Mouse (Mus musculus): ENCODE results near the gene Dlx6.

Gene Dlx6

DNA sequence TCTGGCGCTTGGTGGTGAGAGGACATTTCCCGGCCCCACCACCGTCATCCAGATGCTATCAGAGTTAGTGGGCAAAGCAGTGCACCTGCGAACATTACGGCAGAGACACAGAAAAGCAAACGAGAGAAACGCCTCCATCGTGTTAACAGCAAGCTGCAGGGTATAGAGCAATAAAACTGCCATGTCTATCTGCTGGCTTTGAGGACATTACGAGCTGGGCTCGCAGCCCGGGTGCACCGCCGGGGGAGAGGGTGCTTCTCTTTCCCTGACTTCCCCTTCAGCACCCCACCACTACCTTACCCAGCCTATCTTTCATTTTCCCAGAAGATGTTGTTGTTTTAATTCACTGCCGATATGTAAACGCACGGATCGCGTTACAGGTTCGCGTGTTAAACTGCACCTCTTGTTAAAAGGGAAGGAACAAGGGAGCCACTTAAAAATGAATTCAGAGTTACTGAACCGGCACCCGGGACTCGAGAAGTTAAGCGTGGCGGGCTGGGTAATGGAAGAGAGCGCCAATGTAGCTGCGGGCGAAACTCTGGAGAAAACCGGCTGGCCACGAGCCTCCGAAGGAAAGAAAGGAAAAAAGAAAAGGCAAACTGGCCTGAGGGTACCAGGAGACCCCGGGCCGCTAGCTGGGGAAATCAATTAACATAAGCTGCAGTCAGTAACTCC lies 2.6 kb upstream of the Dlx6 start:
- peak; percentile 16 for DNase-seq

DNA sequence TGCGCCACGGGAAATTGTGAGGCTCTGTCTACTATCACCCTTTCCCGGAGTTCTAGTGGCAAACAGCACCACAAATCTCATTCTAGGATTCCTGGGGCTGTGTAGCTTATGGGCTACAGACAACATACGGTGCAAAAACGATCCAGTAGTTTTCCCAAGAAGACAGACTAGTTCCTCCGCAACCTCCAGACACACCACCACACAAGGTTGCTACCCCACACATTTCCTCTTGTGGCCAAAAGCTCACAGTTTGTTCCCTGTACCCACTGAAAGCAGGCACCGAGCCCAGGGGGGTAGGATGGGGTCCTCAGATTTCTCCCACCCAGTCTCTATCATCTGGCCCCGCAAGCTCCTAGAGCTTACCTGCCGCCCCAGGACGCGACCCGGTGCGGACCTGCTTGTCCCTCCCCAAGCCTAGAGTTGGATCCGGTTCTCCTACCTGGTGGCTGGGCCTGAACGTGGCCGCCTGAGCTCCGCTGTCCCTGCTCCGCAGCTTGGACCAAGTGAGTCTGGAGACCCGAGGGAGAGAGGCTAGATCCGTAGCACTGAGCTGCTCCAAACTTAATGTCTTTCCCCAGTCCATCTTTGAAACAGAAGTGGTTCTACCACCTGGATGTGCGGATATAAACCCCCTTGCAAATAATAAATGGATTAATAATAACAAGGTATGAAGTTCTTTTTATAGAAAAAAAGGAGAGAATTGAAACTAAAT lies 1.9 kb upstream of the Dlx6 start:
- DNase-seq, result no peak

DNA sequence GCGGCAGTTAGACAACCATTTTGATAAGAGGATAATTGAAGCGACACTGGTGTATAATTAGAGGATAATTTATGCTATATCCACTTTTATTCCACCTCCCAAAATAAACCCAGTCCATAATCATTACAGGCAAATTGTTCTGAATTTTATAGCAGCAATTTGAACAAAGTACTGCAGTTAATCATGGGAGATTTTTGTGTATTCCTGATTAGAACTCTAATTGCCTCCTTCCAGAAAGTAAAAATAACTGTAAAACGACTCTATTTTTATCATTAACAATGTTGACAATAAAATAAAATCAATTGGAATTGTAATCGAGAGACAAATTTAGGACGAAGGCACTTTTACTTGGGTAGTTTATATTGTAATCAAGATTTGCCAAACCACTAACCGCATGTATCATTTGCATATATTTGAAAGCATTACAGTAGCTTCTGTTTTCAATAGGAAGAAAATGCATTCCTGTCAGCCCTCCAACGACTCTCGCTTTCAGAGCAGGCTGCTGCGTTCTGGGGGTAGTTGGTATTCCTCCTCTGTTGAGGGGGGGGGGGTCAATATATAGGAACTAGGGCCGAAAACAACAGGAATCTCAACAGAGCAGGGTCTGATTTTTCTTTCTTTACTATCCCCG lies 1.2 kb upstream of the Dlx6 start:
- DNase-seq, result no peak

DNA sequence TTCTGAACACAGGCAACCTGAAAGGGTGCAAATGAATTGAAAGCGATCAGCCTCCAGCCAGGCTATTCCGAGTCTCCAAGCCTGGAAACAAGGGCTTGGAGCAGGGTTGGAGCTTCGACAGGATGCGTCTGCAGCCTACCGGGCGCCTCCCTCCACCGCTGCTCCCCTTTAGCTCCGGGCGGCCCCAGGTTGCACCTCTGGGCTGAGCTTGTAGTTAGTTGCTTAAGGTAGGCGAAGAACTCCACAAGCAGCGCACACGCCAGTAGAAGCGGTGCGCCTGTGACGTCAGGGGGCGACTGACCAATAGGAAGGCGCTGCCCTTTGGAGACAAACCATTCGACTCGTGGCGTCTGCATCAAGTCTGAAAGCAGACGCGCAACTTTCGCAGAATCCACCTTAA lies 523 bp upstream of the Dlx6 start:
- peak; percentile 58 for DNase-seq

DNA sequence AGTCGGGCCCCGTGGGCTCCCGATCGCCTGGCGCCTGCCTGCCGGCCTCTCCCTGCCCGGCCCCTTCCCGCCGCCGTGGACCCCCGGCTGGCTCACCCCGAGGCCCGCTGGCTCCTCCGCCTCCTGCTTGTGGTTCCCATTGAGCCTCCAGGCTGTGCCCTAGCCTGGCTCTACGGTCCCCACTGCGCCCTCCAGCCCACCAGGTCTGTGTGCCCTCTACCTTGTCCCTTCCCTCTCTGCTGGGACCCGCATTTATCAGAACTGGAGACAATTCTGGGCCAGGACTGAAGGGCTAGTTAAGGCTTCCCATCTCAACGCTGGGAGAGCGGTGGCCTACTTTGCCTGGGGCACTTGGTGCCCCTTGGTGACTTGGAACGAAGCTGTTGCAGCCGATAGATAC lies 821 bp downstream of the Dlx6 start:
- no peak for DNase-seq

DNA sequence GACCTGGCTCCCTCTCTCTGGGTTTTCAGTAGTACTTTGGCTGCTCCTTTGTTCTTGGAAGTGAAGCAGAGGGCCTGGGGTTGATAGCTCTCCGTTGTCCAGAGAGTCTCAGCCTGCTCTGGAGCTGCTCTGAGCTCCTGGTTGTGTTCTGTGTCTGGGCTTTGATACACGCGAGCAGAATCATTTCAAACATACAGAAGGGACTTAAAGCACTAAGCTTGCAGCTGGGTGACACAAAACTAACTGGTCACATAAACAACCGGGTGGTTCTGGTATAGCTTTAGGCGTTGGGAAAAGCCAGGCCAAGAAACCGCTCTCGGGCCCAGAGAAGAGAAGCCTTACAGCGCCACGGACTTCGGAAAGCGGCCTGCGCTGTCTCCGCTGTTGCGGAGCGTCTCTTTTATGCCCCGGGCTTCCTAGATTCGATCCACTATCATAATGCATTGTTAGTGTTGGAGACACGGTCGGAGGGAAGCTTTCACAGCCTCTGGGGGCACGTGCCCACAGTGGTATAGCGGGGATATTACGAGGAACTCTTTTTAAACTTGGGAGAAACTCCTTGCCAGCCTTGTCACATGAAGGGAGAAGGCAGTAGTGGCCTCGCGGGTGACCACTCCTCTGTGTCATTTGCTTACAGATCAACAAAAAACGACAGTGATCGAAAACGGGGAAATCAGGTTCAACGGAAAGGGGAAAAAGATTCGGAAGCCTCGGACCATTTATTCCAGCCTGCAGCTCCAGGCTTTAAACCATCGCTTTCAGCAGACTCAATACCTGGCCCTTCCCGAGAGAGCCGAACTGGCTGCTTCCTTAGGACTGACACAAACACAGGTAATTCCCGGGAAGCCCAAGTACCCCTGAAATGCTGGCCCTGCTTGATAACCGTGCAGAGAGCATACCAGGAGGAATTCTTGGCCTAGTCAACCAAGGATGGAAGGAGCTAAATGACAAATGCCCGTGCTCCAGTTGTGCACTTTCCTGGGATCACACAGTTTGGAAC lies 1.6 kb downstream of the Dlx6 start:
- DNase-seq, result peak; percentile 19

DNA sequence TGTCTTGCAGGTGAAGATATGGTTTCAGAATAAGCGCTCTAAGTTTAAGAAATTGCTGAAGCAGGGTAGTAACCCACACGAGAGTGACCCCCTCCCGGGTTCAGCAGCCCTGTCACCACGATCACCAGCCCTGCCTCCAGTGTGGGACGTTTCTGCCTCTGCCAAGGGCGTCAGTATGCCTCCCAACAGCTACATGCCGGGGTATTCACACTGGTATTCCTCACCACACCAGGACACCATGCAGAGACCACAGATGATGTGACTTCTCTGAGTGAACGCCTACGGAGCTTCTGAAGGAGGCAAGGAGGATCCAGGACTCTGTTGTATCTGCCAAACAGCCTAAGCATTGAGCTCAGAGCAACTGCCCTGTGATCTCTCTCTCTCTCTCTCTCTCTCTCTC lies 3.9 kb downstream of the Dlx6 start:
- no peak for DNase-seq

DNA sequence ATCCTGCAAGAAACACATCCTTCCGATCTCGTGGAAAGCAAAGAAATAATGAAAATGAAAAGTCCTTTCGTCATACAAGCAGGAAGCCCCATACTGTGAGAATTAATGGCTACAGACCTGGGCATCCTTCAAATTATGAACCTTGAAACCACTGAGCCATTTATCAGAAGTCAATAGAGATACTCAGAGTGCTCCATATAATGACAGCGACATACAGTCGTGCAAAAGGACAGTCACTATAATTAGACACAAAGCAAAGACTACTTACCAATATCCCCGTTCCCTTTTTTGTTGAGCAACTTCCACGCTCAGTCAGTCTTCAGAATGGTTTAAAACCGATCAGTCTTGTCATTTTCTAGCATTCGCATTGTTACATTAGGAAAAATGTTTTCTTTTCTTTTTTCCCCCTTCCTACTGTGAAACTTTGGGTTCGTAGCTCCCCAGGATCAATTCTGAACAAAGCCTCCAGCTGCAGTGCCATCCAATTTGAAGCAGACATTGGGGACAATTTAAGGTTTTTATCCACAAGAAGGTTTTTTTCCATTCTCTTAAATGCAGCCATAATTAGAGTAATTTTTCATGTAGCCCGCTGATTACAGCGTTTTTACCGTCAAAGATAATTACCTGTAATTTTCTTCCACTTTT lies 6.0 kb downstream of the Dlx6 start:
- no peak for DNase-seq

DNA sequence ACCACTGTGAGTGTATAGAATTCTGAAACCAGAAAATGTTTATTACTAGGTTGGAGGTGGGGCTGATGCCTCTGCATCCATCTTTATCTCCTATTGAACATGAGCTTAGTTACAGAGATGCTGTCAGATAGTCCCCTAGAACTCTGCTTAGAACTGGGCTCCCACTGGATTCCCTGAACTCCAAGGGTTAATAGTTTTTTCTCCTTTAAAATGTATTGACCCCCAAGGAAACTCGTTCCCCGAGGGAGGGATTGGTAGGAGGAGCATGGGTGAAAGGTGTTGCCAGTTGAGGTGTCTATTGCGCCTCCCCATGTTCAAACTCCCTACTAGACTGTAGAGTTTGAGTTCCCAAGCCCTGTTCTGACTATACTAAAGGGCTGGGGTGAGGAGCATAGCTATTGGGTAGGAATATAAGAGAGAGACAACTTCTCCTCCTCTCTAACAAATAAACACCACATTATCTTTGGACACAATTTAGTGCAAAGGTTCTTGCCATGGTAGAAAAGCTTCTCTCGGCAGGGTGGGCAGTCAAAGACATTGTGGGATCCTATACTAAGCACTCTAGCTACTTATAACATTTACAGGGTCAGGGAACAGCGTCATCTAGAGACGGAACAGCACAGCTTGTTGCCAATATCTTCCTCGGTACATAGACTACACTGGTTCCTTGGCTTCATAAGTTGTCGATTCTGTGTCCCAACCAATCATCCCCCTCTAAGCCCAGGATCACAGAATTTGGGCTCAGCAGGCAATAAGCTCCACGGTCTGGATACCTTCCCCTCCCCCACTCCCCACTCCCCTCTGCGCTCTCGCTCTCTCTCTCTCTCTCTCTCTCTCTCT lies 7.0 kb downstream of the Dlx6 start:
- no peak for DNase-seq

DNA sequence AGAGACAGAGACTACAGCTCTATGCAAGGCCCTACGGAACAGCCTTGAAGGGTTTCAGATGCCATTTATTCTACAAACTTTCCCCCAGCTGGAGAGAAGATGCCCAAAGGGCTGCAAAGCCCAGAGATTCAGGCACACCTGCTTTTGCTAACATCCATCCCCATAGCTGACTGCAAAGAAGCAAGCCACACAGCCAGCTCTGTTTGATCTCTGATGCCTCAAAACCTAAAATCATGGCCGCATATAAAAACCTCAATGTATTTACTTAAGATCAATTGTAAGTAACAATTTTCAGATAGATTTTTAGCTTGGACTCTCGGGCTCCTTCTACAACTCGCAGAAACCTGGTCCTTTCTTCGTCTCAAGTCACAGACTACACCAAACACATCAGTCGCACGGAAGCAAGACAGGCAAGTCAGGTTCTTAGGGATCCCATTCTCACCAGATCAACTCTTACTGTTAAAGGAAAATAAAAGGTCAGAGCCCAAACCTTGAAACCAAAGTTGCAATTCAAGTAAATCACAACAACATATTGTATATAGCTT lies 7.8 kb downstream of the Dlx6 start:
- DNase-seq, result no peak

DNA sequence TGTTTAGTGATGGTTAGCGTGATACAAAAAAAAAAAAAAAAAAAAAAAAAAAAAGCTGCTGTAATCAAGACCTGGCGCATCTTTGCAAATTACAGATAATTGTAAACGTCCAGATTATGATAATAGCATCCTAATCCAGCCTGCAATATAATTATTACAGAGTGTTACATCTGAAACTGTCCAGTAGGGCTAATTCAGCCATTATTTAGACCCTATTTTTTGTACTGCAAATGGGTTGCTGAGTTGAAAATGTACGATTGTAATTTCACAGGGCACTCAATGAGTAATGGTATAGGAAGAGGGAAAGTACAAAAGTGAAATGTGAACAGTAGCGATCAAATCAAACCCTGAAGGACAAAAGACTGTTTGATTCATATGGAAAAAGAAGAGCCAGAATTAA lies 8.6 kb downstream of the Dlx6 start:
- no peak for DNase-seq

DNA sequence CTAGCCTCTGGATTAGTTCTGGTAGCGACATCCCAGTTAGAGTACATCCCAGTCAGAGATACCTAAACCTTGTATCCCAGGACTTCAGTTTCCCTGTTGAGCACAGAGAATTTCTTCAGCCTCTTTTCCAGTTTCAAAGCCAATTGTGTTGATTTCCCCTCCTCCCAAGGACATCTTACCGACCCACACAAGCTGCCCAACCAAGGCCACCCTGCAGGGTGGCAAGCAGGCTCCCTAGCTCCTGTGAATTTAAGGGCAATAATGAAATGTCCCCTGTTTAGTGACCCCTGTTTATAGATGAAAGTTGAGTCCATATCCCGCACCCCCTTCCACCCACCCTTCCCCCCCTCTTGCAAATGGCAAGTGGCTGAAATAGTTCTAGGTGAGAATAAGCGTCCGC lies 9.7 kb downstream of the Dlx6 start:
- DNase-seq, result no peak

DNA sequence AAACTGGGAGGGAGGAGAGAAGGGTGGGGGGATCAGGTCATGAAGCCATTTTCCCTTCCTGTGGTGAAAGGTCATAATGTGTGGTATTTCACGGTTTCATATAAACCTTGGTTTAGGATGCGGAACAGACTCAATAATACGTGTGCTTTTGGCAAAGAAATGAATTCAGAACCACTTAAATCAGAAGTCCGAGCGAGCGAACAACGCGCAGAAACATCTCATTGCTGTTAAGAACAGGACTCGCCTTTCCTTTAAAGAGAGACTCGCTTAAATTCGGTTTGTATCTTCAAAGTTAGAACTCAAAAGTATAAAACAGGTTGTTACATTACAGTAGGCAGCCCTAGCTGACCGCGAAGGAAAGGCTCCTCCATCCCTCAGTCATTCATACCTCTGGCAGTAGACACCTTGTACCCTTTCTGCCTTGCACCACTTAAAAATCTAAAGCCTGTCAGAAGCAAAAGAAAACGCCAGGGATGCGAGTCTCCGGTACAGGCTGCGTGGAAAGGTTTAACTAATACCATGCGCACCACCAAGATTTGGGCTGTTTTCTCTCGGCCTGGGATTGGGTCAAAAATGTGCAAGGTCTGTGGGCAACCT lies 10.4 kb downstream of the Dlx6 start:
- no peak for DNase-seq

DNA sequence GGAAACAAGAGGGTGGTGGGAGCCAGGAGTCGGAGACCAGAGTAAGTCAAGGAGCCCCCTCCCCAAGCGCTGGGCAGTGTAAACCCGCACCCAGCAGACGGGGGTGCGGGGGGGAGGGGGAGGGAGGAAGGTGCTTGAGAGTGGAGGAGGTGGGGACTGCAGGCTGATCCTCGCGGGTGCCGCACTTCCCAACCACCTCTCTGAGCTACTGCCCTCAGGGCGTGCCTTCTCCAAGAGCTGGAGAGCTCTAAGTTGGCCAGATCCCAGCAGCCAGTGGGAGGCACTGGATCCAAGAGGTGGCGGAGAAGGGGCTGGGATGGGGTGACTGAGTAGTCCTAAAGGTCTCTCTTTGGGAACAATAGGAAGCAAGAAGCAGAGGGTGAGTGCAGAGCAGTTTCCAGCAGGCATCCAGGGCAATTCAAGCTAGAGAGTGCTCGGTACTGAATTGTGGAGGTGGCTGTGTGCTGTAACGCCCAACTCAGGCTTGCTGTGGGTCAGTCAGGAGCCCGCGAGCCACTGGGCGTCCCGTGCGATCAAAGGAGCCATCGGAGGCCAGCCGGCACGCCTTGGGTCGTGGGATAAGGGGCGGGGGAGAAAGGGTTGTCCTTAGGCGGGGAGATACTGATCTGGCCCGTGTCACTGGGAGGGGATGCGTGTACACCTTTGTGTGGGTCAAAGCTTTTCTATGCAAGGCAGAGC lies 11.1 kb downstream of the Dlx6 start:
- DNase-seq, result no peak

DNA sequence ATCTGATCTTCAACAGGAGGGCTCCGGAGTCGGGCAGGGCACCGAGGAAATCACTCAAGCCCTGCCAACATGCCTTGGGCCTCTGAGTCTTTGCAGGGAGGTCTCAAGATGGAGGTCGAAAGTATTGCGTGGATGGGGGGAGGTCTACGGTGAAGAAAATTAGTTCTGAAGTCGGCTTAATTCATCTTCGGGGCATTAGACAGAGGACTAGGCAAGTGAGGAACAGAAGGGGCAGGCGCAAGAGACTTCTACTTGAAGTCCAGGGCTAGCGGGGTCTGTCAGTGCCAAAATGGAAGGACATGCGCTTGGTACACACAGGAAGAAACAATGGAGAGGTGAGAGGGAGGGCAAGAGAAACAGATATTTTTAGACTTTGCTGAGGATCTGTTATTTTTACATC lies 12.0 kb downstream of the Dlx6 start:
- DNase-seq, result no peak

DNA sequence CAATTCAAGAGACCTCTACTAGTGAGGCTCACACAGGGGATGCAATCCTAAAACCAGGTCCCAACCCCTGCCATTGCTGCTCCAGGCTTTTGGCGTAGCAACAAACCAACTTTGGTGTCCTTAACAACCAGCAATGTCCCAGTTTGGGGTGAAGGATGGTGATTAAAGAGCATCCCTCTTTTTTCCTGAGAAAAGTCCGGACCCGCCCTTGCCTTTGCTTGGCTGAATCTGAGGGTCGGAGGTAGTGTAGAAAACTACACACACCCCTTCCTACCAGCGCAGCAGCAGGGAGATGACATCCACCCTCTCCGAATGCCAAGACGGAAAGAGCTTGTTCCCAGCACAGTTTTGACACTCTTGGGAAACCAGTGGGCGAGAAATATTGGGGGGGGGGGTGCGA lies 12.5 kb downstream of the Dlx6 start:
- no peak for DNase-seq

DNA sequence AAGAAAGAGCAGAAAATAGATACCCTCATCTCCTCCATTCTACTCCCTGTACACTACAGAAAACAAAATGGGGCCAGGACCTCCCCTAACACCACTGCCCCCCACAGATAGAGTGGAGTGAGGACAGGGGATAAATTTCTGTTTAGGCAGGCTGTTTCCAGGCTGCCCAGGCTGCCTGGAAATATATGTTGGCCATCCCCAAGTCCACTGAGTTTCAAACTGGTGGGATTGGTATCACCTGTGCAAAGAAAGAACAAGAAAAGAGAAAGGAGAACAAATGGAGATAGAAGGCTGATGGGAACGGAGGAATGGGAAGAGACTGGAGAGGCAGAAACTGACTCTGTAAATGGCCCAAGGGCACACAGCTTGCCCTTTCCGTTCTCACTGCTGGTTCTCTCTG lies 13.1 kb downstream of the Dlx6 start:
- DNase-seq, result no peak

DNA sequence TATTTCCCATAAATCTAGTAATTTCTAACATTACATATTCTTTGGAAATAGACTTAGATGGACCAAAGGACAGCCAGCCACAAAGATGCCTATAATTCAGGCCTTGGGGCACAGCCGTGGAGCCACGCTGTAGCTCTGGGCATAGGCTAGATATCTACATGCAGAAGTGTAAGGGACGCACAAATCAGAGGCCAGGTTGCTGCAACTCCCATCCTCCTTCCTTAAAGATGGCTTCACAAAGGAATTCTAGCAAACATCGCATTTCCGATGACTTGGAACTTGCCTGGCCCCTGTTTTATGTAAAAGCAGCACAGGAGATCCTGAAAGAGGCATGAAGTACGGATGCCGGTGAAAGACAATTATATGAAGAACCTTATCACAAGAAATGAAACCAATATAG lies 13.6 kb downstream of the Dlx6 start:
- DNase-seq, result no peak

DNA sequence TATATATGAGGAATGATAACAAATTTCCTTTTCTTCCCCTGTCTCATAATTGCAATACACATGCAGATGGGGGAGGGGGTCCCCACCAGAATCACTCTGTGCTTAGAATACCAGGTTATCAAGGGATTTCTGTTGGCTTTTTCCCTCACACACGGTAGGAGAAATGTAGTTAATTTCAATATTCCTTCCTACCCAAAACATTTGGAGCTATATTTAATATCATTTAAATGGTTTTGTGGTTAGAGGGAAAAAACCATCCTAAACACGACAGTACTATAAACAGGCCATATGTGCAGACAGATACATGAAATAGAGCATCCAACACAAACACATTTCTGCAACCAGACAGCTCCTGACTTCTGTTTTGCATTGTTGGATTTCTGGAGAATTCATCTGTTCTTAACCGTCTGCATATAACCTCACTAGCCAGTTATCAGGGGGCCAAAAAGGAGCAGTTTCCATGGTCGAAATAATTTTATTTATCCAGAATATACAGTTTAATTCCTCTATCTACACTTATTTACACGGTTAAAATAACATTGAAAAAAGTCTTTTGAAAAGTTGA lies 14.3 kb downstream of the Dlx6 start:
- DNase-seq, result no peak

All from kidney, postnatal 10 days (tissue).